Mouse (Mus musculus) c-Kit-positive CD71-positive TER-119-positive erythroid progenitor cells, embryonic 14.5 days (primary cell): Measurements from ENCODE around the gene Gcm2.

Experiments used
- DNase-seq: peaks from one replicate; pipeline ENCODE4 v3.0.0-alpha.2; 2013; ENCODE audit warnings: low spot score

Gene Gcm2

GRCm38 (mm10) chr13:41110935-41111334, at the start of gene Gcm2:
Gene Gcm2 (minus strand): TSS chr13:41111035.
- DNase-seq = no peak

- no peak for DNase-seq
These were observed 47.6 kb upstream of the Gcm2 start for GRCm38 (mm10) chr13:41158426-41158825.

GRCm38 (mm10) chr13:41153146-41153545, 42.3 kb upstream of the Gcm2 start:
- DNase-seq = no peak

- DNase-seq = peak; percentile 64
These were observed 35.4 kb upstream of the Gcm2 start for GRCm38 (mm10) chr13:41146271-41146670.

DNA sequence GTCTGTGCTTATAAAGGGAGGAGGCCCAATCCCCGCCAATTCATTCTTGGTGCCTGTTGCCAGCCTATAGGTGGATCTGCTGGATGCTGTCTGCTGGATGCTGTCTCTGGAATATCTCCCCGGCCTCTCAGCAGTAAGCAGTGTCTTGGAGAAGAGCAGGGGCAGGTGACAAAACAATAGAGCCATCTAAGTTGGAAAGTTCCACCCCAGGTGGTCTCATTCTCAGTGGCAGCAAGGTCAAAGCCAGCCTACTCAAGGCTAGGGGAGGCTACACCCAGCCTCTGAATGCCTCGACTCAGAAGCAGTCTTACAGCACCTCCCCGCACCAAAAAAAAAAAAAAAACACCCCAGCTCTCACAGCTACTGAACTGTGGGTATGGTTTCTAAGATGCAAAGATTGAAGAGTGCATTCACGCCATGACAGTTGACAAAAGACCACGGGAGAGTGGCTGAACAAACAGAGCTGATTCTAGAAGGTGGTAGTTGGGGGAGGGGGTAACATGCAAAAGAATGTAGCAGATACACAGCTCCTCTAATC, 34.7 kb upstream of the Gcm2 start:
- no peak for DNase-seq

DNA sequence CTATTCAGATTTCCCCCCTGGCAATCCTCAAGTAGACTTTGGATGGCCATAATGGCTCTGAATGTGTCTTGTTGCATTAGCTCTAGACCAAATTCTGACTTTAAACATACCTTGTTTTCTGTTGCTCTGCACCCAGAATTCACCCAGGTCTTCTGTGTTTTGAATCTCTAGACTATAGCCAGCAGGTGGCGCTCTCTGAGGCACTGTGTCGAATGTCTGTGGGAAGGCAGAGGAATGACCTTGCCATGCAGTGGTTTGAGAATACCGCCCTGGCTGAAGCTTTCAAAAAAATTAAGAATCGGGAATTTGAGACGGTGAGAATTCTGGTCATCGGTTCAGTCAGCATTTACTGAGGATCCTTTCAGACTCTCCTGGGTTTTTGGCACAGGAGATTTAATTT, 24.1 kb upstream of the Gcm2 start:
- DNase-seq = peak; percentile 54

DNA sequence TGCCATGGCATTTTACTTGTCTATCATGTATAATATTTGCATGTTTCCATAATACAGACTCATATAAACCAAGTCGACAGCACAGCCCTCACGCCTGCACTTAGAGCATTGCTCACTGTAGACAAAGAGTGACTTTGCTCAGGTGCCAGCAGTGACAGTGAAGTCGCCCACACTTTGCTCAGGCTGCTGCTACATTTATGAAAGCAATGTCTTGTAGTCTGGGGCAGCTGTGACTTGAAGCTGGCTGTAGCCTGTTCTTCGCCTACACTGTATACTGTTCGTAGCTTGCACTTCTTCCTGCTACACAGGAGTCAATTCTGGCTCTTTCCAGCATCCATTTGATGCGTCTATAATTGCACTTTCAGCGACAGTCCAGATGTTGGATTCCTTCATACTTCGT, 18.2 kb upstream of the Gcm2 start:
- no peak for DNase-seq

DNA sequence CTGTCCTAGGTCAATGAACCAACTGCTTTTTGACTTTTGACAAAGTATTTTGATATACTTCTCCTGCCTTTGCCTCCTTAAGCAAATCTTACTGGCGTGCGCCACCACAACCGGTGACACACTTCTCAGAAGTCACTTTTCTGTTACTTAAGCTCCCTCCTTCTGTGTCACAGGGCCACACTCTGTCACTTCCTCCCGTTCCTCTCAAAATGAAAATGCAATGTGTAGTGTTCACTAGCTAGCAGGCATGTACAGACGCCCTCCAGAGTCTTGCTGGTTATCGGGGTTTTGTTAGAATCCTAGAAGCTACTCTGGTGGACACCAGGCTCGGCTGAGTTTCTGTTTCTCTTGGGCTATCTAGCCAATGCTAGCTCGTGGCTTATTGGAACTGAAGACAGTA, 17.5 kb upstream of the Gcm2 start:
- DNase-seq = no peak

GRCm38 (mm10) chr13:41123666-41124225, 12.9 kb upstream of the Gcm2 start:
- no peak for DNase-seq

DNA sequence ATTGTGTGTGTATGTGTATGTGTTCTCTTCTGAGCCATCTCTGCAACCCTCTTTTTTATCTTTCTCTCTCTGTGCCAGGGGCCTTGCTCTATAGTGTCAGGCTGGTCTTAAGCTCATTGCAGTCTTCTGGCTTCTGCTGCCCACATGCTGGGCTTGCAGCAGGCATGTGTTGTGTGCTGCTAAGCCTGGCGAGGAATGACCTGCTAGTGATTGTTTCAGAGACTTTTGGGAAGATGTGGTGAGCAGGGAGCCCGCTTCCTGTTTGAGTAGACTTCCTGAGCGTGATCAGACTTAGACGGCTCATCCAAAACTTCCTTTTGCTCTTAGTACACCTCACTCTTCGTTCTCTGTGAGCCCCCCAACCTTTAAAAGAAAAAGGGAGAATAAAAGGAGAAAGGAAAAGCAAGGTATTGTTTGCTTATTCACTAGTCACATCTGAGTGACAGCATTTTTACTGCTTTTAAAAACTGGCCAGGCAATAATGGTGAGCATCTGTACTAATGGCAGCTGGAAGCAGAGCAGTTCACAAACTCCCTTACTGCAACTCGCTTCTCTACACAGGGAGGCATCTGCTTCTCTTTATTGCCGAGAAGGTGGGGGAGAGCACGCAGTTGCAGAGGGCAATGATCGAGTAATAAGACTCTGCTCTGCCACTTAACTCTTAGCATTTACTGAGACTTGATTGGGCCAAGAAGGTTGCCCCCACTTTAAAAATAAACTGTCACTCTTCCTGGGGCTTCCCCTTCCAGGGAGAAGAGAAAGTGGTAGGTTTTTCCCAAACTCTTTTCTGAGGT, 8.5 kb upstream of the Gcm2 start:
- DNase-seq = no peak

DNA sequence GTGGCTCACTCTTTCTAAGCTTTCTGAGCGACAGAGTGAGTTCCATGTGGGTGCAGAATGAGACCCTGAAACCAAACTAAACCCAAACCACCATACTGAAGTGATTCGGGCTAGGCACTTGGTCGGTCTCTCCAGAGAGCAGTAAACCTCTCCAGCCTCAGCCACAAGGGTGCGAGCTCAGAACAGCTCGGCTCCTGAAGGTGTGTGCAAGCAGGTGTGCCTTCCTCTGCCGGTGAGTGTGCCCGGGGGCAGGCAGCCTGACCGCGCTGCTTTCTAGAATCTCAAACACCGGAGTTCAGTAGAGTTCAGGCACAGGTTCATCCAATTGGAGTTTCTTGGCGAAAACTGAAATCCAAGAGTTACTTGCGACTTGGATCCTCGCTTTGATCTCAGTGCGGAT, 3.1 kb upstream of the Gcm2 start, which contains the start of gene Sycp2l:
Gene Sycp2l, plus strand, starts transcription at position 368 of the 400 bp plus-strand sequence.
- DNase-seq = no peak

DNA sequence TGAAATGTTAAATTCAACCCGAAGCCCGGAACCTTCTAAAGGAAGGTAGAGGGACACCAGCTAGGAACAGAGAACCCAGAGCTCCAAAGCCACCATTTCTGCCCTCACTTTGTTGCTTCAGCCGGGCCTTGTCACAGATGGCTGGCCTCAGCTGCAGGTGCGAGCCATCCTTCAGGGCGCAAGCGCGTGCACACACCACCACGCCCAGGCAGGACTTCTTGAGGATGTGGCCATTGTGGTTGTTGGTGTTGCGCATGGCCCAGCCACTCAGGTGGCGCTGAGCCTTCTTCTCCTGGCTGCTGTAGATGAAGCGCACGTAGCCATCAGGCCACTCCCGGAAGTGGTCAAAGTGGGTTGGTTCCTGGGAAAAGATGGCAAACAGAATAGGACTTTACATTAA, 5.3 kb downstream of the Gcm2 start:
- DNase-seq = no peak

DNA sequence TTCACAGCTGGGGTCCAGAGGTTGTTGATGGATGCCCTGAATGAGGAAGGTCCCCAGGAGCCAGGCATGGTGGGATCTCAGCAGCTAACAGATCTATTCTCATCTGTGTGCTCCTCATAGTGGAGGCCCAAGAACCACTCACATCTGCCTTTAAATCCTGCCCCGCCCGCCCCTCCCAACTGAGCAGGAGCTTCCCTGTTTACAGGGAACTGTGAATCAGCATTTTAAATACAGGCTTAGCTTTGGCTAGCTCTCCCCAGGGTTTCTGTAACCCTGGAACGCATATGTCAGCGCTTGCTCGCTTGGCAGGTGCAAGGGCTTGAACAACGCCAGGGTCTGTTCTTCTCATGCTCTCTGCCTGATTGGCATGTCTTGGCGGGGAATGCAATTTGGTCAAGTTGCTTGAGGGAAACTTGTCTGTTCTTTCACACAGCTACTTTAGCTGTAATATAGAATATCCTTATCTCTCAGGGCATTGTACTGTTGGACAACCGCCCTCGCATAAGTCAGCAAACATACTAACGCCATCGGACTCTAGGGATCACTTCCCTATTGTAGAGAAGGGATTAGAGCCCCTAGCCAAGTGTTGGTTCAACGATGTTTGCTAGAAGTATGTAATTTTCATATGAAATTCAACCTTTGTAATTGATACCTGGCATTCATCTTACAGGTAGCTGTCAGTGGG, 6.9 kb downstream of the Gcm2 start:
- no peak for DNase-seq

- DNase-seq = no peak
These were observed 10.8 kb downstream of the Gcm2 start for GRCm38 (mm10) chr13:41100031-41100430.

GRCm38 (mm10) chr13:41098325-41098724, 12.5 kb downstream of the Gcm2 start:
- no peak for DNase-seq

GRCm38 (mm10) chr13:41097324-41098058, 13.3 kb downstream of the Gcm2 start:
- no peak for DNase-seq

- DNase-seq = no peak
These were observed 16.7 kb downstream of the Gcm2 start for GRCm38 (mm10) chr13:41094160-41094559.

DNA sequence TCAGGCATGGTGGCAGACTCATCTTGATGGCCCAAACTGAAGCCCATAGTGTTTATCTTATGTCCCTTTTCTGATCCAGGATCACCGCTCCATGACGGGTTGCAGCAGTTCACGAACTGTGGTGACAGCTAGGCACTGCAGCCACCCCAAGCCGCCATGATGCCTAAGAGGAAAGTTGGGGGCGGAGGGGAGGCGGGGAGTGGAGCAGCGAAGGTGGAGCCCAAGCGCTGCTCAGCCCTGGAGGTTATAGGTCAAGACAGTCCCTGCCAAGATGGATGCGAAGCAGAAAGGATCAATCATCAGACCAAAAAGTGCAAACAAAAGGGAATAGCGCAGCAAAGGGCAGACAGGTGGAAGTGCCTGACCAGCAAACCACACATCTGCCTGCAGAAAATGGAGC, 19.6 kb downstream of the Gcm2 start:
- no peak for DNase-seq

GRCm38 (mm10) chr13:41088746-41089145, 22.1 kb downstream of the Gcm2 start:
- DNase-seq = no peak

DNA sequence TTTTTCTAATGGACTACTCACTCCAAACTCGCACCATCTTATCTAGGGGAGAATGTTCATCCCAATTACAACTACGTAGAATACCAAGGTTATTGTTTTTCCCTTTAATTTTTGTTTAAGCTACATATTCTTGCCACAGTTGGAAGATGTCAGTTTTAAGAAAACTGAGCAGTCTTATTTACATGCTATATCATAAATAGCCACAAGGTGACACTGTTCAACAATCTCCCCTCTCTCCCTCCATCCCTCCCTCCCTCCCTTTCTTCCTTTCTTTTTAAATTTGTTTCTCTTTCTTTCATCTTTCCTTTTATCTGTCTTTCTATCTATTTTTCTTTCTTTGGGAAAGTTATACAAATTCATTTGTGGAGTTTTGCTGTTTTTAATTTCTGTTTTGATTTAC, 25.7 kb downstream of the Gcm2 start:
- DNase-seq = no peak

DNA sequence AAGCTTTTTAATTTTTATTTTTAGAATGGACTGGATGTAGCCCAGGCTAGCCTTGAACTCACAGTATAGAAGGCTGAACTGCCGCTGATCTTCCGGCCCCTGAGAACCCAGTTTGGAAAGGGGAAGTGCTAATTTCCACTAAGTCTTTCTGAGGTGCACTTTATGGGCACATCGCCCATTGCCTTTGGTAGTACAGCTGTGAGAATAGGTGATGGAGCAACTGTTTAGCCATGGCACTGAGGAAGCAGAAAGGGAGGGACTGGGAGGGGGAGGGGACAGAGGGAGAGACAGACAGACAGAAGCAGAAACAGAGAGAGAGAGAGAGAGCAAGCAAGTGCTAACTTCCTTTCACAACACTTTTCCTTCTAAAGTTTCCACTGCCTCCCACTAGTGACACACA, 26.3 kb downstream of the Gcm2 start:
- no peak for DNase-seq

GRCm38 (mm10) chr13:41080700-41081099, 30.1 kb downstream of the Gcm2 start:
- no peak for DNase-seq
